Mouse (Mus musculus) intestine, embryonic 14.5 days (tissue): ENCODE results near the gene BC034090. TPM values are rescaled to one million over a fixed set of nuclear protein-coding genes. Genes with fewer than 3 reads are reported as not detected.
"Not testable (repeated sequence)": the region's sequence is repeated elsewhere in the genome, so short reads cannot be mapped to it uniquely, and the experiment has no call there.

Source experiments
- ATAC-seq: fragments of 200-750 bp; cut with Nextera tagmentation; replicated peaks from 2 replicates; pipeline ENCODE4 v1.8.0; 2017; ENCODE audit warnings: low read depth, moderate number of reproducible peaks, moderate TSS enrichment, moderate library complexity; ENCODE audit not compliant: low FRiP score, low TSS enrichment
- DNase-seq: peaks from one replicate; pipeline ENCODE4 v3.0.0-alpha.2; 2018; ENCODE audit warnings: low spot score
- H3K27ac ChIP-seq: fragments of 300-500 bp; sonication (generic); 2 replicates; pipeline ENCODE4 v1.5.1; 2014; ENCODE audit warnings: low read depth, mild to moderate bottlenecking, control low read depth
- H3K27me3 ChIP-seq: fragments of 300-500 bp; sonication (generic); replicated peaks from 2 replicates; pipeline ENCODE4 v1.6.1; 2014; ENCODE audit warnings: low read length, control low read depth; ENCODE audit not compliant: control insufficient read depth, insufficient read depth
- H3K36me3 ChIP-seq: fragments of 300-500 bp; sonication (generic); 2 replicates; pipeline ENCODE4 v1.6.1; 2014; ENCODE audit warnings: low read length, control low read depth; ENCODE audit not compliant: control insufficient read depth, insufficient read depth
- H3K4me1 ChIP-seq: fragments of 300-500 bp; sonication (generic); replicated peaks from 2 replicates; pipeline ENCODE4 v1.6.1; 2014; ENCODE audit warnings: low read length, control low read depth, mixed read lengths; ENCODE audit not compliant: control insufficient read depth, insufficient read depth
- H3K4me2 ChIP-seq: fragments of 300-500 bp; sonication (generic); 2 replicates; pipeline ENCODE4 v1.6.1; 2014; ENCODE audit warnings: low read length
- H3K4me3 ChIP-seq: fragments of 300-500 bp; sonication (generic); 2 replicates; pipeline ENCODE4 v1.5.1; 2014; ENCODE audit warnings: low read depth, low read length, control low read depth, mixed read lengths
- H3K9ac ChIP-seq: fragments of 300-500 bp; sonication (generic); 2 replicates; pipeline ENCODE4 v1.6.1; 2014; ENCODE audit warnings: mild to moderate bottlenecking, low read length
- H3K9me3 ChIP-seq: fragments of 300-500 bp; sonication (generic); 2 replicates; pipeline ENCODE4 v1.6.1; 2016; ENCODE audit warnings: low read length, control low read depth; ENCODE audit not compliant: control insufficient read depth
- WGBS: fragments of 180-500 bp; shearing (Covaris S2); extraction: QIAGEN DNeasy Blood & Tissue Kit; methylation state at CpG from one replicate; pipeline ENCODE4 v1.1.7; 2014; 5-methylcytosine and 5-hydroxymethylcytosine counted together
- polyA plus RNA-seq: library from polyadenylated mRNA; unstranded; fragments of >200 nt; fragmentation: Nextera tagmentation; extraction: Ambion mirVana; gene quantifications from 2 replicates; pipeline ENCODE4 v1.2.1, GENCODE M21; 2014

Gene BC034090
- polyA plus RNA-seq, 1 experiment from 2014 or later, result 2.5 TPM

- no peak for ATAC-seq
- Histone ChIP-seq H3K27ac (no peak overlapping the region), H3K4me3 (no peak overlapping the region), H3K4me2 (no peak overlapping the region), H3K36me3 (peaks cover 48% of the 10 kb centered on the region), H3K9me3 (no peaks in the 10 kb centered on the region), H3K4me1 (no peaks in the 10 kb centered on the region), H3K27me3 (no peaks in the 10 kb centered on the region), H3K9ac (no peak overlapping the region)
- 87% methylated on average over 2 of the region's 2 CpGs for WGBS
- no peak for DNase-seq
Measured at GRCm38 (mm10) chr1:155178192-155178924, 65.9 kb downstream of the BC034090 start.

DNA sequence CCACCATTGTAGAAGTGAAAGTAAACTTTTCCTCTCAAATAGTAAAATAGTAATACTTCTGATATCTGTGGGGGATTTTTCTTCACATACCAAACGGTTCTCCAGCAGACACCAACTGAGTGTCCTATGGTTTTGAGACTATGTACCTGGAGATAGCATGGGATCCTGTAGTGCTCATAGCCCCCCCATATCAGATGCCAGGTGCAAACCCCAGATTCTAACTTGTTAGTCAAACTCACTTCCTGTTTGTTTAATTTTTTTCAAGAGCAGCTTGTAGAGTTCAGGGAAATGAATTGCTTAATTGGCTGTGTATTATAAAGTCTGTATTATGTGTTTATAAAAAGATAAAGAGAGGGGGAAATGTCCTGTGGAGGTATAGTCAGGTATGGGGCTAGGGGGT lies 69.8 kb downstream of the BC034090 start:
- H3K9me3 ChIP-seq, result no peaks in the 10 kb centered on the region
- no peak for ATAC-seq
- 72% methylated on average over 1 of the region's 1 CpGs for WGBS

DNA sequence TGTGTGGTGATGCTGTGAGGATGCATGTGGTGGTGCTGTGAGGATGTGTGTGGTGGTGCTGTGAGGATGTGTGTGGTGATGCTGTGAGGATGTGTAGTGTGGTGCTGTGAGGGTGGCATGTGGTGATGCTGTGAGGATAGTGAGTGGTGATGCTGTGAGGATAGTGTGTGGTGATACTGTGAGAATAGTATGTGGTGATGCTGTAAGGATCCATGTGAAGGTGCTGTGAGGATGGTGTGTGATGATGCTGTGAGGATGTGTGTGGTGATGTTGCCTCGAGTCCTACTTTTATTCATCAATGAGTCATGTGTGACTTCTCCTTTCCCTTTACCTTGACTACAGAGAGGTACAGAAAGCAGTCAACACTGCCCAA lies 70.6 kb downstream of the BC034090 start:
- not testable (repeated sequence) for DNase-seq, H3K4me2 ChIP-seq, H3K4me3 ChIP-seq, H3K9me3 ChIP-seq, H3K9ac ChIP-seq, ATAC-seq, H3K4me1 ChIP-seq, H3K27ac ChIP-seq, H3K27me3 ChIP-seq
- peaks cover 37% of the 10 kb centered on the region for H3K36me3 ChIP-seq
- WGBS, result 88% methylated on average over 1 of the region's 1 CpGs

More for the DNA sequence above, 69.8 kb downstream of the BC034090 start:
- Histone ChIP-seq H3K4me2 (no peak overlapping the region), H3K27ac (no peak overlapping the region), H3K9ac (no peak overlapping the region), H3K36me3 (peaks cover 37% of the 10 kb centered on the region), H3K4me3 (no peak overlapping the region), H3K27me3 (no peaks in the 10 kb centered on the region), H3K4me1 (no peaks in the 10 kb centered on the region)
- DNase-seq, result no peak

DNA sequence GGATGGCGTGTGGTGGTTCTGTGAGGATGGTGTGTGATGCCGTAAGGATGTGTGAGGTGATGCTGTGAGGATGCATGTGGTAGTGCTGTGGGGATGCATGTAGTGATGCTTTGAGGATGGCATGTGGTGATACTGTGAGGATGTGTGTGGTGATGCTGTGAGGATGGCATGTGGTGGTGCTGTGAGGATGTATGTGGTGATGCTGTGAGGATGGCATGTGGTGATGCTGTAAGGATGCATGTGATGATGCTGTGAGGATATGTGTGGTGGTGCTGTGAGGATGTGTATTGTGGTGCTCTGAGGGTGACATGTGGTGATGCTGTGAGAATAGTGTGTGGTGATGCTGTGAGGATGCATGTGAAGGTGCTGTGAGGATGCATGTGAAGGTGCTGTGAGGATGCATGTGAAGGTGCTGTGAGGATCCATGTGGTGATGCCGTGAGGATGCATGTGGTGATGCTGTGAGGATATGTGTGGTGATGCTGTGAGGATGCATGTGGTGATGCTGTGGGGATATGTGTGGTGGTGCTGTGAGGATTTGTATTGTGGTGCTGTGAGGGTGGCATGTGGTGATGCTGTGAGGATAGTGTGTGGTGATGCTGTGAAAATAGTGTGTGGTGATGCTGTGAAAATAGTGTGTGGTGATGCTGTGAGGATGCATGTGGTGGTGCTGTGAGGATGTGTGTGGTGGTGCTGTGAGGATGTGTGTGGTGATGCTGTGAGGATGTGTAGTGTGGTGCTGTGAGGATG lies 71.2 kb downstream of the BC034090 start:
- Histone ChIP-seq H3K4me2 (no peak overlapping the region), H3K27me3 (no peaks in the 10 kb centered on the region), H3K4me3 (no peak overlapping the region), H3K9me3 (no peaks in the 10 kb centered on the region), H3K27ac (no peak overlapping the region), H3K9ac (no peak overlapping the region), H3K36me3 (peaks cover 34% of the 10 kb centered on the region), H3K4me1 (no peaks in the 10 kb centered on the region)
- no peak for ATAC-seq
- DNase-seq, result no peak
- 89% methylated on average over 3 of the region's 3 CpGs for WGBS

DNA sequence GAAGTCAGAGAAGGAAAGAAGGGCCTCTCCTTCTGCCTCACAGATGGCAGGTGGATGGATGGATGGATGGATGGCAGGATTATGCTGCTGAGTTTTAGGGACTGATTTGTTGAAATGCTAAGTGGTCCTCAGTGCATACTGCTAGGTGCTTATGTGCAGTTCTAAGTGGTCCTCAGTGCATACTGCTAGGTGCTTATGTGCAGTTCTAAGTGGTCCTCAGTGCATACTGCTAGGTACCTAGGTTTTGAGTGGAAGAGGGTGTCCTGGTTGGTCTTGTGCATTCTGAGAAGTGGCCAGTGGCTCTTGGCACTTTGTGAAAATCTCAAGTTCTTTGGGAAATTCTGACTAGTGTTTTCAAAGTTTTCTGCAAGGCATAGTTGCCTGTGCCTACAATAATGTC lies 74.3 kb downstream of the BC034090 start:
- Histone ChIP-seq H3K4me2 (no peak overlapping the region), H3K4me3 (no peak overlapping the region), H3K9ac (no peak overlapping the region), H3K4me1 (no peaks in the 10 kb centered on the region), H3K9me3 (no peaks in the 10 kb centered on the region), H3K27ac (no peak overlapping the region), H3K27me3 (no peaks in the 10 kb centered on the region), H3K36me3 (0 out of 2 replicates have a peak, but pooled peaks cover 10% of the 10 kb centered on the region)
- DNase-seq (no peak), ATAC-seq (no peak)

- WGBS, result 93% methylated on average over 3 of the region's 3 CpGs
- no peak overlapping the region for H3K4me2 ChIP-seq
Measured at GRCm38 (mm10) chr1:155167453-155167852, 76.8 kb downstream of the BC034090 start.

More at GRCm38 (mm10) chr1:155167453-155167852, 76.8 kb downstream of the BC034090 start:
- no peak overlapping the region for H3K4me3 ChIP-seq
- H3K27ac ChIP-seq, result no peak overlapping the region
- no peak overlapping the region for H3K9ac ChIP-seq
- H3K36me3 ChIP-seq, result no peaks in the 10 kb centered on the region
- DNase-seq (no peak), ATAC-seq (no peak)
- H3K4me1 ChIP-seq, result no peaks in the 10 kb centered on the region; the same call in 1 of the 2 replicates
- H3K9me3 ChIP-seq, result no peaks in the 10 kb centered on the region
- H3K27me3 ChIP-seq, result no peaks in the 10 kb centered on the region

Other genes starting within 250 kb of the BC034090 start
- 6.0 and 6.7 TPM in 2 replicates for gene Ier5, start 144.8 kb downstream of the BC034090 start, polyA plus RNA-seq
- gene Mr1, start 97.6 kb downstream of the BC034090 start, polyA plus RNA-seq, result 6.3 and 6.8 TPM in 2 replicates
- gene Stx6, start 85.7 kb downstream of the BC034090 start, polyA plus RNA-seq, result 66.8 and 69.4 TPM in 2 replicates
- gene Xpr1, start 173.0 kb upstream of the BC034090 start, polyA plus RNA-seq, result 6.8 and 7.4 TPM in 2 replicates